Mouse (Mus musculus): ENCODE measurements around the gene Eml6. TPM values are rescaled to one million over a fixed set of nuclear protein-coding genes. Genes with fewer than 3 reads are reported as not detected.

Eml6 gene
- polyA plus RNA-seq, 1 experiment: 17.4 TPM

- Histone ChIP-seq H3K4me1 (ENCODE audit: control insufficient read depth, insufficient read depth, low read length) (no peaks in the 10 kb centered on the region), H3K27ac (ENCODE audit: control insufficient read depth, insufficient read depth, low read depth, low read length) (no peak overlapping the region), H3K27me3 (ENCODE audit: control insufficient read depth, insufficient read depth, low read length) (no peaks in the 10 kb centered on the region), H3K36me3 (ENCODE audit: control insufficient read depth, insufficient read depth, low read length) (no peaks in the 10 kb centered on the region), H3K4me3 (ENCODE audit: control insufficient read depth, low read depth, low read length) (no peak overlapping the region)
- TF ChIP-seq POLR2A (IDR thresholded peaks at IDR 0.05; ENCODE audit: control insufficient read depth, low read depth, low read length): no peak
- TF ChIP-seq CTCF (IDR thresholded peaks at IDR 0.05; ENCODE audit: control insufficient read depth, insufficient read depth, insufficient replicate concordance, low read depth, low read length): no peak
Measured at GRCm38 (mm10) chr11:29788921-29789638, 236.8 kb downstream of the Eml6 start.

GRCm38 (mm10) chr11:29788499-29788898, 237.3 kb downstream of the Eml6 start:
- TF ChIP-seq POLR2A (IDR thresholded peaks at IDR 0.05; ENCODE audit: control insufficient read depth, low read depth, low read length) (no peak), CTCF (IDR thresholded peaks at IDR 0.05; ENCODE audit: control insufficient read depth, insufficient read depth, insufficient replicate concordance, low read depth, low read length) (no peak)
- no peaks in the 10 kb centered on the region for H3K27me3 ChIP-seq (ENCODE audit: control insufficient read depth, insufficient read depth, low read length)
- no peaks in the 10 kb centered on the region for H3K4me1 ChIP-seq (ENCODE audit: control insufficient read depth, insufficient read depth, low read length)
- no peak overlapping the region for H3K4me3 ChIP-seq (ENCODE audit: control insufficient read depth, low read depth, low read length)
- no peaks in the 10 kb centered on the region for H3K36me3 ChIP-seq (ENCODE audit: control insufficient read depth, insufficient read depth, low read length)
- H3K27ac ChIP-seq (ENCODE audit: control insufficient read depth, insufficient read depth, low read depth, low read length): no peak overlapping the region

- TF ChIP-seq CTCF (IDR thresholded peaks at IDR 0.05; ENCODE audit: control insufficient read depth, insufficient read depth, insufficient replicate concordance, low read depth, low read length): no peak
- Histone ChIP-seq H3K27me3 (ENCODE audit: control insufficient read depth, insufficient read depth, low read length) (no peaks in the 10 kb centered on the region), H3K4me1 (ENCODE audit: control insufficient read depth, insufficient read depth, low read length) (no peaks in the 10 kb centered on the region), H3K4me3 (ENCODE audit: control insufficient read depth, low read depth, low read length) (no peak overlapping the region), H3K36me3 (ENCODE audit: control insufficient read depth, insufficient read depth, low read length) (no peaks in the 10 kb centered on the region), H3K27ac (ENCODE audit: control insufficient read depth, insufficient read depth, low read depth, low read length) (no peak overlapping the region)
Measured at GRCm38 (mm10) chr11:29787473-29787872, 238.4 kb downstream of the Eml6 start.

GRCm38 (mm10) chr11:29786583-29787219, 239.1 kb downstream of the Eml6 start:
- TF ChIP-seq POLR2A (IDR thresholded peaks at IDR 0.05; ENCODE audit: control insufficient read depth, low read depth, low read length) (no peak), CTCF (IDR thresholded peaks at IDR 0.05; ENCODE audit: control insufficient read depth, insufficient read depth, insufficient replicate concordance, low read depth, low read length) (no peak)
- Histone ChIP-seq H3K36me3 (ENCODE audit: control insufficient read depth, insufficient read depth, low read length) (no peaks in the 10 kb centered on the region), H3K27ac (ENCODE audit: control insufficient read depth, insufficient read depth, low read depth, low read length) (no peak overlapping the region), H3K4me3 (ENCODE audit: control insufficient read depth, low read depth, low read length) (no peak overlapping the region), H3K27me3 (ENCODE audit: control insufficient read depth, insufficient read depth, low read length) (no peaks in the 10 kb centered on the region), H3K4me1 (ENCODE audit: control insufficient read depth, insufficient read depth, low read length) (no peaks in the 10 kb centered on the region)

- no peaks in the 10 kb centered on the region for H3K4me1 ChIP-seq (ENCODE audit: control insufficient read depth, insufficient read depth, low read length)
- no peak overlapping the region for H3K4me3 ChIP-seq (ENCODE audit: control insufficient read depth, low read depth, low read length)
- no peaks in the 10 kb centered on the region for H3K27me3 ChIP-seq (ENCODE audit: control insufficient read depth, insufficient read depth, low read length)
- H3K27ac ChIP-seq (ENCODE audit: control insufficient read depth, insufficient read depth, low read depth, low read length): no peak overlapping the region
- TF ChIP-seq CTCF (IDR thresholded peaks at IDR 0.05; ENCODE audit: control insufficient read depth, insufficient read depth, insufficient replicate concordance, low read depth, low read length): no peak
- TF ChIP-seq POLR2A (IDR thresholded peaks at IDR 0.05; ENCODE audit: control insufficient read depth, low read depth, low read length): no peak
- H3K36me3 ChIP-seq (ENCODE audit: control insufficient read depth, insufficient read depth, low read length): no peaks in the 10 kb centered on the region
Measured at GRCm38 (mm10) chr11:29779409-29780026, 246.3 kb downstream of the Eml6 start.

GRCm38 (mm10) chr11:29778936-29779335, 246.9 kb downstream of the Eml6 start:
- no peaks in the 10 kb centered on the region for H3K36me3 ChIP-seq (ENCODE audit: control insufficient read depth, insufficient read depth, low read length)
- TF ChIP-seq CTCF (IDR thresholded peaks at IDR 0.05; ENCODE audit: control insufficient read depth, insufficient read depth, insufficient replicate concordance, low read depth, low read length) (no peak), POLR2A (IDR thresholded peaks at IDR 0.05; ENCODE audit: control insufficient read depth, low read depth, low read length) (no peak)
- no peak overlapping the region for H3K27ac ChIP-seq (ENCODE audit: control insufficient read depth, insufficient read depth, low read depth, low read length)
- H3K4me3 ChIP-seq (ENCODE audit: control insufficient read depth, low read depth, low read length): no peak overlapping the region
- H3K4me1 ChIP-seq (ENCODE audit: control insufficient read depth, insufficient read depth, low read length): no peaks in the 10 kb centered on the region
- no peaks in the 10 kb centered on the region for H3K27me3 ChIP-seq (ENCODE audit: control insufficient read depth, insufficient read depth, low read length)

- no peak overlapping the region for H3K4me3 ChIP-seq (ENCODE audit: control insufficient read depth, low read depth, low read length)
- no peaks in the 10 kb centered on the region for H3K27me3 ChIP-seq (ENCODE audit: control insufficient read depth, insufficient read depth, low read length)
- no peaks in the 10 kb centered on the region for H3K4me1 ChIP-seq (ENCODE audit: control insufficient read depth, insufficient read depth, low read length)
- TF ChIP-seq POLR2A (IDR thresholded peaks at IDR 0.05; ENCODE audit: control insufficient read depth, low read depth, low read length) (no peak), CTCF (IDR thresholded peaks at IDR 0.05; ENCODE audit: control insufficient read depth, insufficient read depth, insufficient replicate concordance, low read depth, low read length) (no peak)
- no peak overlapping the region for H3K27ac ChIP-seq (ENCODE audit: control insufficient read depth, insufficient read depth, low read depth, low read length)
- H3K36me3 ChIP-seq (ENCODE audit: control insufficient read depth, insufficient read depth, low read length): no peaks in the 10 kb centered on the region
Measured at GRCm38 (mm10) chr11:29777964-29778363, 247.9 kb downstream of the Eml6 start.
